11 mouse cellular contexts compared by ENCODE assay signal in the genomic region with DNA sequence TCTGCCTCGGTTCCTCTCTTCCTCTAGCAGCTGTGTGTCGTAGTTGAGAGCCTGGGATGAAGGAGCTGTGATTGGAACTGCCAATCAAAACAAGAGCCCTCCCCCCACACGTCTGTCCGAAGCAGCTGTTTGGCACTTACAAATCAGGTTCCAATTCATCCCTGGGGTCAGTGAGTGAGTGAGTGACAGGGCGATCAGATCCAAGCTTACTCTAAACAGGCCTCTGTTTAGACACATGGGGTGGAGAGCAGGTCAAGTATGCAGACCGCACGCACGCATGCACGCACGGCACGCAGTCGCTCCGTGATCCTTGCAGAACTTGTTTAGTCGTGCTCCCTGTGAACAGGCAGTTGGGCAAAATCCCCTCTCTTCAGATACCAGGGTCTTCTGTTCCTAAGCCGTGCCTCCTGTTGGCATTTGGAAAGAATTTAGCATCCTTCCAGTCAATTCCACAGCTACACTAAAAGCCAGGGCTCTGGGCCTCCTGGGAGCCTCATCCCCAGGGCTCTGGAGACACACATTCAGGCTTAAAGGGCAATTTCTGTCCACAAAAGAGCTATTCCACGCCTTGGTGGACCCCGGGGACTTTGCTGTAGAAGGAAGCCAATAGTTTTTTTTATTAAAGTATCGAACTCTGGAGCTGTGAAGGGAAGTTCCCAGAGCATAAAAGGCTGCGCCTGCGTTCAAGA. TPM values are rescaled to one million over a fixed set of nuclear protein-coding genes. Genes with fewer than 3 reads are reported as not detected.
DNase-seq lines count a peak whose midpoint lies in the region; ATAC-seq lines count a peak whose summit lies in the region.
"Had no signal": no experiment of that assay in that cellular context is flagged by ENCODE, and none has a peak within 500 bp of the region (broad histone marks: within the 10 kb centered on the region; RNA-seq: fewer than 3 reads in every experiment).

No protein-coding gene starts in this region.

- no peak overlapping the region for H3K4me3 ChIP-seq in heart, embryonic 10.5 days
- H3K4me3 ChIP-seq in embryonic facial prominence, embryonic 14.5 days (ENCODE audit: low read depth, low read length) = no peak overlapping the region
- H3K4me3 ChIP-seq: layer of hippocampus, adult 2 months had no signal

- H3K27ac ChIP-seq in heart, embryonic 10.5 days = peak overlapping the region; percentile 70; the same call in 1 of the 2 replicates
- H3K27ac ChIP-seq in embryonic facial prominence, embryonic 14.5 days (replicated peaks; ENCODE audit: low read depth, low read length) = no peak overlapping the region; the same call in 1 of the 2 replicates
- H3K27ac ChIP-seq: layer of hippocampus, adult 2 months had no signal

- no peak for DNase-seq in heart, embryonic 10.5 days (ENCODE audit: low spot score)
- DNase-seq in heart, postnatal 4 days = no peak
- peak; percentile 18 for DNase-seq in Muller cell, postnatal 12 days (ENCODE audit: inconsistent ontology term)
- DNase-seq in embryonic facial prominence, embryonic 14.5 days (ENCODE audit: low spot score) = peak; percentile 56
- DNase-seq in lung, postnatal 25 days (ENCODE audit: low spot score) = peak; percentile 23
- DNase-seq in natural killer cell, adult 2 months (ENCODE audit: low spot score in 2 of 2) = no peak
- no peak for DNase-seq in kidney, postnatal 4 days
- DNase-seq in layer of hippocampus, postnatal 10 days (ENCODE audit: low spot score in 2 of 2) = no peak
- DNase-seq: adrenal gland, adult 8-10 months had no signal

- H3K27me3 ChIP-seq in heart, embryonic 10.5 days (ENCODE audit: insufficient read depth, poor library complexity, severe bottlenecking) = peaks cover 17% of the 10 kb centered on the region
- H3K27me3 ChIP-seq in embryonic facial prominence, embryonic 14.5 days (replicated peaks; ENCODE audit: control insufficient read depth, insufficient read depth, low read length) = no peaks in the 10 kb centered on the region

- no peaks in the 10 kb centered on the region for H3K36me3 ChIP-seq in heart, embryonic 10.5 days
- no peaks in the 10 kb centered on the region for H3K36me3 ChIP-seq in embryonic facial prominence, embryonic 14.5 days (ENCODE audit: control insufficient read depth, insufficient read depth, low read length)

- H3K9me3 ChIP-seq in heart, embryonic 10.5 days = no peaks in the 10 kb centered on the region
- no peaks in the 10 kb centered on the region for H3K9me3 ChIP-seq in embryonic facial prominence, embryonic 14.5 days (ENCODE audit: control insufficient read depth, low read length)

- H3K4me2 ChIP-seq in embryonic facial prominence, embryonic 14.5 days (ENCODE audit: low read depth, low read length) = 0 out of 2 replicates have a peak overlapping the region, but pooled peaks have one; percentile 6

- peaks cover 17% of the 10 kb centered on the region for H3K4me1 ChIP-seq in heart, embryonic 10.5 days
- H3K4me1 ChIP-seq in embryonic facial prominence, embryonic 14.5 days (ENCODE audit: control insufficient read depth, insufficient read depth, low read length) = peaks cover 19% of the 10 kb centered on the region; the same call in 1 of the 2 replicates

- ATAC-seq in embryonic facial prominence, embryonic 14.5 days (ENCODE audit: low read depth) = peak; percentile 44; the same call in 1 of the 2 replicates
- ATAC-seq: inflammation-experienced regulatory T-cells, adult 6 months had no signal

- WGBS in heart, embryonic 10.5 days = 50% methylated on average over 20 of the region's 20 CpGs
- WGBS in embryonic facial prominence, embryonic 14.5 days = 25% methylated on average over 20 of the region's 20 CpGs

- no peak overlapping the region for H3K9ac ChIP-seq in embryonic facial prominence, embryonic 14.5 days (ENCODE audit: low read depth, low read length)

RNA-seq across cellular contexts. Expression of a gene that starts 52.2 kb away (rescaled TPM):
- 2.6 and 4.2 TPM in 2 replicates for polyA plus RNA-seq in heart, embryonic 10.5 days (2016; fragmentation: Nextera tagmentation; extraction: Ambion mirVana)
- total RNA-seq in heart, postnatal 4 days (2021) = under 1 TPM in 1 of 2 experiments, not detected in 1; 0.07 TPM
- 1.1 and 1.4 TPM in 2 replicates for polyA plus RNA-seq in embryonic facial prominence, embryonic 14.5 days (2014; fragmentation: Nextera tagmentation; extraction: Ambion mirVana)
- 10 to 100 TPM; 45.5 to 46.8 TPM for total RNA-seq in layer of hippocampus, postnatal 10 days (2021)
- polyA plus RNA-seq: inflammation-experienced regulatory T-cells, adult 6 months had no signal

Comparison
In these comparisons a context has a peak if more than half of its experiments do, and no peak if none do; other contexts are left out.
1. DNase-seq: peak in Muller cell, postnatal 12 days (single experiment), embryonic facial prominence, embryonic 14.5 days (single experiment) and lung, postnatal 25 days (single experiment); none in heart, embryonic 10.5 days (single experiment), heart, postnatal 4 days (single experiment), natural killer cell, adult 2 months (0 of 2), kidney, postnatal 4 days (0 of 2) and layer of hippocampus, postnatal 10 days (0 of 2).
2. RNA of a gene that starts 52.2 kb away (total RNA-seq): 45.5 to 46.8 TPM in layer of hippocampus, postnatal 10 days; 0.07 TPM in heart, postnatal 4 days; every median in the first group is over 10 times any median in the second.